Mouse (Mus musculus) lung, postnatal 0 days (tissue): ENCODE measurements around the gene Medag.

ENCODE experiments used
- CTCF ChIP-seq: IDR thresholded peaks from 2 replicates; pipeline ENCODE4 v1.5.1; 2016; ENCODE audit warnings: antibody characterized with exemption, mild to moderate bottlenecking
- EP300 ChIP-seq: IDR thresholded peaks from 2 replicates; pipeline ENCODE4 v1.6.1; 2016; ENCODE audit warnings: antibody characterized with exemption, mild to moderate bottlenecking, control low read depth

- TF ChIP-seq CTCF (no peak), EP300 (no peak)
These were observed 48.9 kb upstream of the Medag start for GRCm38 (mm10) chr5:149362626-149363025.
